8 mouse cellular contexts compared by ENCODE assay signal in genomic region chr2:169061520-169061919, GRCm38 (mm10).
DNase-seq lines count a peak whose midpoint lies in the region; ATAC-seq lines count a peak whose summit lies in the region.

No protein-coding gene starts in this region.

- peak; percentile 91 for ATAC-seq in megakaryocyte progenitor cell, adult 5-6 weeks (replicated peaks; ENCODE audit: poor library complexity)
- no peak for ATAC-seq in erythroblast, adult 5-6 weeks (replicated peaks; ENCODE audit: low FRiP score, poor library complexity, severe bottlenecking)

- peak; percentile 69 for DNase-seq in adrenal gland, adult 2 months
- DNase-seq in cerebellum, postnatal 4 days (ENCODE audit: low spot score in 2 of 2), result peak; percentile 66 to 85
- DNase-seq in gastrocnemius, adult 8-10 months (ENCODE audit: low spot score in 2 of 2), result peak; percentile 26 to 49
- DNase-seq in hindlimb bud, embryonic 11.5 days (ENCODE audit: extremely low spot score, low read depth, low spot score), result peak; percentile 90
- DNase-seq in left cerebral cortex, adult 18-20 months (ENCODE audit: low spot score in 2 of 2), result peak; percentile 79 to 86
- DNase-seq in right cerebral cortex, postnatal 4 days, result peak; percentile 90

Comparison
In these comparisons a context has a peak if more than half of its experiments do, and no peak if none do; other contexts are left out.
1. DNase-seq: peak in every context shown above with its lines; median percentile 90 in hindlimb bud, embryonic 11.5 days; 90 in right cerebral cortex, postnatal 4 days; 82 in left cerebral cortex, adult 18-20 months; 76 in cerebellum, postnatal 4 days; 69 in adrenal gland, adult 2 months; 38 in gastrocnemius, adult 8-10 months.